Mouse (Mus musculus) CH12.LX (cell line): ENCODE measurements around the gene Hpcal4. TPM values are rescaled to one million over a fixed set of nuclear protein-coding genes. Genes with fewer than 3 reads are reported as not detected.

Source experiments
- DNase-seq: peaks from one replicate; pipeline ENCODE4 v3.0.0-alpha.2; 2013; ENCODE audit errors: extremely low read depth
- H3K27ac ChIP-seq: 2 replicates; pipeline ENCODE4 v1.5.1; 2012; ENCODE audit warnings: low read depth, mild to moderate bottlenecking, control low read depth, moderate library complexity; ENCODE audit not compliant: insufficient read depth
- H3K27me3 ChIP-seq: replicated peaks from 2 replicates; pipeline ENCODE3; 2012; ENCODE audit warnings: inconsistent platforms
- H3K36me3 ChIP-seq, 2 experiments: replicated peaks in 1 of 2; 2 replicates each; pipeline versions ENCODE3 to v1.6.1; 2012; ENCODE audit warnings: inconsistent platforms in 1 of 2, low read length in 1 of 2, mild to moderate bottlenecking in 1 of 2, mixed read lengths in 1 of 2, moderate library complexity in 1 of 2; ENCODE audit not compliant: control insufficient read depth in 1 of 2, insufficient read depth in 1 of 2
- H3K4me1 ChIP-seq, 2 experiments: 2 replicates each; pipeline ENCODE4 v1.6.1; 2012; ENCODE audit warnings: inconsistent platforms in 1 of 2, moderate library complexity in 1 of 2; ENCODE audit not compliant: insufficient read depth in 2 of 2, control insufficient read depth in 1 of 2
- H3K4me2 ChIP-seq: 2 replicates; pipeline ENCODE4 v1.6.1; 2012; ENCODE audit warnings: low read depth, mild to moderate bottlenecking, control low read depth; ENCODE audit not compliant: poor library complexity, insufficient read depth, severe bottlenecking
- H3K4me3 ChIP-seq, 3 experiments: fragments of 150-350 bp in 1 of 3; sonication (generic) in 1 of 3; replicated peaks in 1 of 3; 2 replicates each; pipeline versions ENCODE3 to v1.5.1; 2011 to 2012; ENCODE audit warnings: low read depth in 2 of 3, low read length in 2 of 3, mild to moderate bottlenecking in 2 of 3, moderate library complexity in 2 of 3, control low read depth in 1 of 3, improper control_type of control experiment in 1 of 3, inconsistent platforms in 1 of 3, mixed read lengths in 1 of 3; ENCODE audit not compliant: poor library complexity in 1 of 3
- H3K79me2 ChIP-seq: replicated peaks from 2 replicates; pipeline ENCODE4 v1.6.1; 2012; ENCODE audit warnings: mild to moderate bottlenecking, moderate library complexity; ENCODE audit not compliant: control insufficient read depth, poor library complexity, insufficient read depth, severe bottlenecking; ENCODE audit errors: extremely low read depth
- H3K9ac ChIP-seq: 2 replicates; pipeline ENCODE4 v1.6.1; 2012; ENCODE audit warnings: low read depth, mild to moderate bottlenecking, control low read depth, moderate library complexity; ENCODE audit not compliant: insufficient read depth
- H3K9me3 ChIP-seq: replicated peaks from 2 replicates; pipeline ENCODE3; 2012; ENCODE audit warnings: low read length, inconsistent platforms, mixed read lengths
- BHLHE40 ChIP-seq: IDR thresholded peaks from 2 replicates; pipeline ENCODE4 v1.6.1; 2011; ENCODE audit warnings: mild to moderate bottlenecking, low read depth, low read length, improper control_type of control experiment
- EP300 ChIP-seq: IDR thresholded peaks from 2 replicates; pipeline ENCODE4 v1.6.1; 2011; ENCODE audit warnings: low read length, improper control_type of control experiment
- ETS1 ChIP-seq: conservative IDR thresholded peaks from 2 replicates; pipeline ENCODE4 v1.6.1; 2012; ENCODE audit warnings: low read depth, mild to moderate bottlenecking, inconsistent platforms, low read length, improper control_type of control experiment, moderate library complexity
- HCFC1 ChIP-seq: IDR thresholded peaks from 2 replicates; pipeline ENCODE4 v1.6.1; 2012; ENCODE audit warnings: low read depth, mild to moderate bottlenecking, inconsistent platforms, low read length, improper control_type of control experiment
- JUND ChIP-seq: conservative IDR thresholded peaks from 2 replicates; pipeline ENCODE4 v1.6.1; 2011; ENCODE audit warnings: low read depth, low read length, improper control_type of control experiment
- MYC ChIP-seq: IDR thresholded peaks from 2 replicates; pipeline ENCODE4 v1.6.1; 2011; ENCODE audit warnings: low read depth, mild to moderate bottlenecking, improper control_type of control experiment, low read length
- NELFE ChIP-seq: IDR thresholded peaks from 2 replicates; pipeline ENCODE4 v1.6.1; 2011; ENCODE audit warnings: low read depth, low read length, improper control_type of control experiment
- POLR2AphosphoS2 ChIP-seq: IDR thresholded peaks from 2 replicates; pipeline ENCODE4 v1.6.1; 2011; ENCODE audit warnings: low read depth, low read length, improper control_type of control experiment
- RAD21 ChIP-seq: IDR thresholded peaks from 2 replicates; pipeline ENCODE4 v1.6.1; 2011; ENCODE audit warnings: low read depth, mild to moderate bottlenecking, low read length, improper control_type of control experiment, moderate library complexity
- TBP ChIP-seq: conservative IDR thresholded peaks from 2 replicates; pipeline ENCODE4 v1.6.1; 2011; ENCODE audit warnings: low read depth, low read length, improper control_type of control experiment
- TCF12 ChIP-seq: IDR thresholded peaks from 2 replicates; pipeline ENCODE4 v1.6.1; 2014; ENCODE audit warnings: low read depth, mild to moderate bottlenecking, inconsistent platforms, low read length, improper control_type of control experiment
- USF1 ChIP-seq: IDR thresholded peaks from 2 replicates; pipeline ENCODE4 v1.6.1; 2014; ENCODE audit warnings: low read depth, mild to moderate bottlenecking, inconsistent platforms, low read length, improper control_type of control experiment
- ZMIZ1 ChIP-seq: IDR thresholded peaks from 2 replicates; pipeline ENCODE4 v1.6.1; 2012; ENCODE audit warnings: low read depth, mild to moderate bottlenecking, inconsistent platforms, low read length, improper control_type of control experiment
- dilution Hi-C: fragments of 300-500 bp; cut with MboI; formaldehyde crosslinking; loops from 2 replicates; pipeline ENCODE4 v1.14.3; 2020; ENCODE audit warnings: low sequenced_read_pairs; ENCODE audit not compliant: extremely low pct_unique_long_range_greater_than_20kb, extremely low pct_ligation_motif_present
- in situ Hi-C: fragments of 300-500 bp; cut with MboI; formaldehyde crosslinking; loops from 3 replicates; pipeline ENCODE4 v1.14.3; 2019; ENCODE audit warnings: low sequenced_read_pairs, low pct_ligation_motif_present, low pct_unique_long_range_greater_than_20kb, mixed read lengths
- polyA plus RNA-seq: library from polyadenylated mRNA; unstranded; fragments of >175 nt; gene quantifications from 2 replicates; pipeline ENCODE4 v1.2.1, GENCODE M21; 2012; ENCODE audit warnings: low read depth; ENCODE audit not compliant: insufficient read length
- total RNA-seq, 2 experiments: library from RNA; depleted of rRNA; stranded (reverse); fragments of 300-350 nt in 1 of 2; fragments of >200 nt in 1 of 2; gene quantifications; 2 replicates each; pipeline ENCODE4 v1.2.3; 2012 to 2014

Hpcal4 gene
- total and polyA plus RNA-seq, 3 experiments = not detected

DNA sequence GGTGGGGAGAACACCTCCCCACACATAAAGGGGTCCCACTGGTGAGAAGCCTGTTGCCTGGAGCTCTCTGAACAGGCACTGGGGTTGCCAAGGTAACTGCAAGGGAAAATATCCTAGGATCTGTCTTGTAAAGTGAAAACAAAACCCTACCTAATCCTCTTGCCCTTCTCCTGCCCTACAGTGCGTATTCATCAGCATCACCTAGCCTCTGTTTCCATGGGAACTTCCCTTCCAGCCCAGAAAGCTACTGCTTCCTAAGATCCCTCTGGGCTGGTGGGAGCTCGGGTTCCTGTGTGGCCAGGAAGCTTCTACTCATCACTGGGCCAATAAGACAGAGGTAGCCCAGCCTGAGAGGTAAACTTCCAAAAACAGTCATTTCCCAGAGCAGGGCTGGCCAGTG, 29.3 kb downstream of the Hpcal4 start:
- Histone ChIP-seq H3K27me3 (peaks cover 93% of the 10 kb centered on the region), H3K79me2 (no peaks in the 10 kb centered on the region)

DNA sequence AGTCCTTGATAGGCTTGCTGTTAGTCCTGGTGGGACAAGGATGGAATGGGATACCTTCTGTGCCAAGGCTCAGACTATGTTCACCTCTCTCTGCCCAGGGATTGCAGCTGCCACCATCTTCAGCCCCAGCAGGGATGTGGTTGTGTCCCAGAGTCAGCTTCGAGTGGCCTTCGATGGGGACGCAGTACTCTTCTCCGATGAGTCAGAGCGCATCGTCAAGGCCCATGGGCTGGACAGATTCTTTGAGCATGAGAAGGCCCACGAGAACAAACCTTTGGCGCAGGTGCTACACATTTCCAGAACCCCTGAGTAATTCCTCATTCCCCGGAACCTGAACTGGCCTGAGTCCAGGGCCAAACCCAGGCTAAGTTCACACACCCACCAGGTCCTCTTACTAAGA, 30.9 kb downstream of the Hpcal4 start:
- no peak for DNase-seq
- H3K9me3 ChIP-seq = no peaks in the 10 kb centered on the region
- no peaks in the 10 kb centered on the region for H3K36me3 ChIP-seq
- in situ Hi-C loops = no loop called here
- no peaks in the 10 kb centered on the region for H3K79me2 ChIP-seq
- TF ChIP-seq RAD21 = no peak
- no peak for TF ChIP-seq HCFC1
- TF ChIP-seq TCF12 = no peak
- TF ChIP-seq, all 38 proteins: peak for 0
- dilution Hi-C loops = no loop called here
- no peak overlapping the region for H3K4me2 ChIP-seq
- H3K4me3 ChIP-seq = no peak overlapping the region
- H3K9ac ChIP-seq = no peak overlapping the region
- no peak overlapping the region for H3K27ac ChIP-seq
- peaks cover 93% of the 10 kb centered on the region for H3K27me3 ChIP-seq
- no peaks in the 10 kb centered on the region for H3K4me1 ChIP-seq

More for the DNA sequence above, 29.3 kb downstream of the Hpcal4 start:
- H3K4me1 ChIP-seq = no peaks in the 10 kb centered on the region
- H3K36me3 ChIP-seq = no peaks in the 10 kb centered on the region
- no peaks in the 10 kb centered on the region for H3K9me3 ChIP-seq
- H3K4me2 ChIP-seq = no peak overlapping the region
- no peak for TF ChIP-seq POLR2AphosphoS2
- no peak for TF ChIP-seq USF1
- TF ChIP-seq ZMIZ1 = no peak
- TF ChIP-seq MYC = no peak
- TF ChIP-seq JUND = no peak
- no peak for TF ChIP-seq ETS1
- no peak for TF ChIP-seq NELFE
- TF ChIP-seq BHLHE40 = no peak
- in situ Hi-C loops (no loop called here), dilution Hi-C loops (no loop called here)
- H3K4me3 ChIP-seq = no peak overlapping the region
- H3K27ac ChIP-seq = no peak overlapping the region
- H3K9ac ChIP-seq = no peak overlapping the region
- no peak for DNase-seq

GRCm38 (mm10) chr4:123215367-123215766, 32.3 kb downstream of the Hpcal4 start:
- no peak overlapping the region for H3K4me3 ChIP-seq
- no peaks in the 10 kb centered on the region for H3K36me3 ChIP-seq
- no peak overlapping the region for H3K27ac ChIP-seq
- H3K4me2 ChIP-seq = no peak overlapping the region
- H3K9ac ChIP-seq = no peak overlapping the region
- DNase-seq = no peak
- no peaks in the 10 kb centered on the region for H3K79me2 ChIP-seq
- no peaks in the 10 kb centered on the region for H3K9me3 ChIP-seq
- peaks cover 0 to 4% of the 10 kb centered on the region in 2 experiments; a peak in 1 of 4 replicates for H3K4me1 ChIP-seq
- dilution Hi-C loops = no loop called here
- in situ Hi-C loops = no loop called here
- TF ChIP-seq TBP = no peak
- TF ChIP-seq ETS1 = no peak
- no peak for TF ChIP-seq BHLHE40
- TF ChIP-seq POLR2AphosphoS2 = no peak
- TF ChIP-seq MYC = no peak
- TF ChIP-seq EP300 = no peak
- H3K27me3 ChIP-seq = peaks cover 86% of the 10 kb centered on the region
